Mouse (Mus musculus) kidney, adult 8-10 months (tissue): ENCODE results near the gene Tnp1.

Experiments
- DNase-seq, 2 experiments: peaks; one replicate each; pipeline ENCODE4 v3.0.0; 2022

Tnp1 gene

DNA sequence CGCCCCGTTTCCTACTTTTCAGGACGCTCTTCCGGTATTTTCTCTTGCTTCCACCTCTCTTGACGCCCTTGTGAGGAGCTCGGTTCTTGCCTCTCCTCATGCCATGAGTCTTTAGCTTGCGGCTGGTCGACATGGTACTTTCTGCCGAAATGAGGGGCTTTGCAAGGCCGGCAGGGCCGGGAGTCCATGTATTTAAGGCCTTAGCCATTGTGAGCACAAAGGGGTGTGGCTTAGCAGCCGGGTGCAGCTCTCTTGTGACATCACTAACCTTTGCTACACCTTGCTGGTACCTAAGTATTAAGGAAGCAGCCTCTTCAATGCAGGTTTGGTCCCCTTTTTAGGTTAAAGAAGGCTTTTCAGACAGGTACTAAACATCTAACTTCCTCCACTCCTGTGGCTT is at the start of gene Tnp1:
Tnp1 (minus strand) TSS at position 179 of the 400 bp plus-strand sequence.
- DNase-seq: no peak

DNA sequence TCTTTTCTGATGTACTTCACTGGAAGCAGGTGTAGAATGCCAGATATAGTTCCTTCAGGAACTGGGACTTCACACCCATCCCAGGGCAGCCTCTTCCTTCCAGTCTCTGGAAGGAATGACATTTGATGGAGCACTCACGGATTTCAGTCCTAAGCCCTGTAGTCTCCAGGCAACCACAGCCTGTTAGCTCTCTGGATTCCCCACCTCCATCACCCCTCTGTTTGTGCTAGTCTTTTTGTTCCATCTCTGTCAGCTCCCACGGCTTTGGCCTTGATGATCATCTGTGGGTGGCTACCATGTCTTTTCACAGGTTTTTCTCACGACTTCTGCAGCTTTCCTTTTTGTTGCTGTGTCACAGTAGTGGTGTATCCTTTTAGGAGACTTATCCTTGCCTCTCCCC is 48.6 kb upstream of the Tnp1 start:
- DNase-seq: no peak

DNA sequence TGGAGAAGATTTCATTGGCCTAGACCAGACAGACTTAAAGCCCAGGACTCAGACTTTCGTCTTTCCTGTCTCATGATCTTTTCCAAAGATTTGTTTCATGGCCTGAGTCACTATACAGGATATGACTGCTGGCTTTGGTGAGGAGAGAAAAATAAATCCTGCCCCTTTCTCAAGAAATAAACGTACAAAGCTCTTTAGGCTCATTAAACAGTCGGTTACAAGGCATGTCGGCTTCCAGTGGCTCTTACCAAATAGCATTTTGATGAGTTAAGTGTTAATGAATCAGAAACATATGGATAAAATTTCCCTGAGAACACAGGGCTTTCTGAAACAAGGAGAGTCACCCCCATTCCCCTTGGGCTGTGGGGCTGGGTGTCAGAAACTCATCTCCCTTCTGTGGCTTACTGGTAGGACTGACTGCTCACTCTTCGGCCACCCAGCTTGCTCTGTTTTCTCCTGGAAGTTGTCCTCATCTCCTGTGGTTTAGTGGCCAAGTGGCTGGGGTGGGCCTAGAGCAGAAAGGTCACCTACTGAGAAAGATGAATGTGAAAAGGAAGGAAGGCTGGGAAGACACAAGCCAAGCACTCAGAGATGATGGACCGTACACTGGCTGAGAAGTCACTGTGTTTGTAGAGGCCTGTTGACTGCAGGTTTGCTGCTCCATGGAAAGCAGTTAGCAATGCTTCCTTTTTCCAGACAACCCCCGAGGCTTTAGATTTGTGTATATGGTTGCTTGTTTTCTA is 46.0 kb upstream of the Tnp1 start:
- peak in 1 of 2 experiments; percentile 6 for DNase-seq

DNA sequence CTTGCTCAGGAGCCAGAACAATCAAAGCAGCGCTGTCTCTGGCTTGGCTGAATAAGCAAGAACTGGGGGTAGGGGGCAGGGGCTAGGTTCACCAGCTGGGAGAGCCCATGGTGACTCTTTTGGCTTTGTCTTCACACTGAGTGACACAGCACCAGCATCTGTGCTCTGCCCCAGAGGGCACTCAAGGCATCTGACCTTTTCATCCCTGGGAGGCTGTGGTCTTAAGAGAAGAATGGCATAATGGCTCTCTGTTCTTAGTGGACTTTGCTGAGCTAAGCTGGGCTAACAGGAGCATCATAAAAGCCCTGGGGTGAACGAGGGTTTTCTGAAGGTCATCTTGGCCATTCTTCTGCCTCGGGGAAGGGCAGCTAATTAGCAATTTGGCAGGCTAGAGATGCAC is 44.6 kb upstream of the Tnp1 start:
- no peak for DNase-seq

DNA sequence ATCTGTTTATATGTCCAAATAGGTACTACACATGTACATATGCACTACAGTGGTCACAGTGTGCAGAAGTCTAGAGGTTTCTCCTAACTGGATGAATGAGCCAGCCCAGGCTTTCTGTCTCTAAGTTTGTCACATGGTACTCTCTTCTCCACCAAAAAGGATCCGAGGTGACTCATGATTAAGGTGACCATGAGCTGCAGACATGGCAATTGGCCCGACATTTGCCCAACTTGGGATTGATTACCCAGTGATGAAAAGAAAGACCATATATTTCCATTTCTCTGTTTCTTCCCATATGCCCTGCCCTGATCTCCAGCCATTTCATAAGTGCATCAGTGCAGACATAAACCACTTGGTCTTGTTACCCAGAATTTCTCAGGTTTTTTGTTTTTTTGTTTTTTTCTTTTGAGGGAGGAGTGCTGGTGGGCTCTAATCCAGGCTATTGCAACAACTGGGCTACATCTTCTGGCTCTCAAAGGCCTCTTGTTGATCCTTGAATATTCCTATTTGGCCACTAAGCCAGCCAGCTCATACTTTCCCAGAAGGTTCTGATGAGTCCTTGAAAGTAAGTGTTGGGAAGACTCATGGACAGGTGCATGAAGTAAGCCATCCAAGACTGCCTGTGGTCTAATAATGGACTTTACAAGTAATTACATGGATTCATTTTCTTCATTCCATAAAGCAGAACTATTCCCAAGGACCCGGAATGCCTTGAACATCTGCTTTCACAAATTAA is 40.7 kb upstream of the Tnp1 start:
- DNase-seq: no peak

DNA sequence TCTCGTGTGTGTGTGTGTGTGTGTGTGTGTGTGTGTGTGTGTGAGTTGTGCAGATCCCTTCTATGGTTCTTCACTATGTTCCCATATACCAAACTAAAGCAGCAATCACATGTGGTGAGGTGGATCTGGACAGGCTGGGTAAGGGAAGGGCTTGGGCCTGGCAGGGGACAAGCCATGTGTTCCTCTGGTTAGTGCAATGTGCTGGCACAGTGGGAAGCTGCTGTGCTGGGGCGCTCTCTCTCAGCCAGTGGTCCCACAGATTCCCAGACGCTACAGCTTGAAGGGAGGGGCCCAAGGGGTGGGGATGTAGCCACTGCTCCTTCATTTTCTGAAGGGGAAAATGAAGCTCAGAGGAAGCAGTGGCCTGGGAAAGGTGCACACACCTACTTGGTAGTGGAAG is 40.1 kb upstream of the Tnp1 start:
- no peak for DNase-seq

DNA sequence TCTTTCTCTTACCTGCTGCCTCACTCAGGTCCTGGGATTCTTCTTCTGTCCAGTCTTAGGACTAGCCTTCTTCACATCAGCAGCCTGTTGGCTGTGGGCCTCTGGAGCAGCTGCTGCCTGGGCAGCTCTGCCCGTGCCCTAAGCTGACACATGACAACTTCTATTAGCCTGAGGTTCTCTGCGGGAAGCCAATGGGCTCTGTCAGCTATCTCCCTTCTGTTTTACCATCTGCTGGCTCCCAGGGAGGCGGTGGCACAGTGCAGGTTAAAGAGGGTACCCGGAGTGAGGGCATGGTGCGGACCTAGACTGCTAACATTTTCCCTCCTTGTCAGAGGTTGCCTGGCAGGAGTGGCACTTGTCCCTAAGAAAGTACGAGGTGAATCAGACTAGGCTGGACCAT is 39.5 kb upstream of the Tnp1 start:
- DNase-seq: no peak

DNA sequence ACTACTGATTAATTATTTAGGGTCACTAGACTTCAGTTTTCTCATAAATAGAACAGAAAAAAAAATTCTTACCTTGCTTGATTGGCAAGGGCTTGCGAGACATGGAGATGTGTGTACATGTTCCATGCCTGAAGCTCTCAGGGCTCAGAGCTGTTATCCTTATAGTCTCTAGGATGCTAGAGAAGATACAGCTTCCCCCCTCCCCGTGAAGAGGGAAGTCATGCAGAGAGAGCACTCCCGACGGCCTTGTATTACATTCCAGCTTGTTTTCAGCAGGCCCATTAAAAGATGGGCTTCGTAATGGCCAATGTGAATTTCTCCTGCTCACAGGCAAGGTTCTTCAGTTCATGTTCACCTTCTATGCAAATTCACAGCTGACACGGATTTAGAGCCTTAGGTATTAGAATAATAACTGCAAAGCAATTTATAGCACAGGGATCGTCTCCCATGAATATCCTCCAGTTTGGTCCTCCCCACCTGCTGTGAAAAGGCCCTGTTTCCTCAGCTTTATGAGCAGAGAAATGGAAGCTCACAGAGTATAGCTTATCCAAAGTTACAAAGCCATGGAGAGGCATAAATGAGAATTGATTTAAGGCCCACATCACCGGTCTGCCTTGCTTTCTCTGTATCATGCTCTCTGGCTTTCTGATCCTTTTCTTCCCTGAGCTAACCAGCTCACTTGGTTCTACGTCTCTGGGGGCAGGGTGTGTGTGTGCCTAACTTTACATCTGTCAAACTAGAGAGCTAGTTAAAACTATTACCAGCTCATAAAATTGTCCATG is 38.0 kb upstream of the Tnp1 start:
- no peak for DNase-seq

DNA sequence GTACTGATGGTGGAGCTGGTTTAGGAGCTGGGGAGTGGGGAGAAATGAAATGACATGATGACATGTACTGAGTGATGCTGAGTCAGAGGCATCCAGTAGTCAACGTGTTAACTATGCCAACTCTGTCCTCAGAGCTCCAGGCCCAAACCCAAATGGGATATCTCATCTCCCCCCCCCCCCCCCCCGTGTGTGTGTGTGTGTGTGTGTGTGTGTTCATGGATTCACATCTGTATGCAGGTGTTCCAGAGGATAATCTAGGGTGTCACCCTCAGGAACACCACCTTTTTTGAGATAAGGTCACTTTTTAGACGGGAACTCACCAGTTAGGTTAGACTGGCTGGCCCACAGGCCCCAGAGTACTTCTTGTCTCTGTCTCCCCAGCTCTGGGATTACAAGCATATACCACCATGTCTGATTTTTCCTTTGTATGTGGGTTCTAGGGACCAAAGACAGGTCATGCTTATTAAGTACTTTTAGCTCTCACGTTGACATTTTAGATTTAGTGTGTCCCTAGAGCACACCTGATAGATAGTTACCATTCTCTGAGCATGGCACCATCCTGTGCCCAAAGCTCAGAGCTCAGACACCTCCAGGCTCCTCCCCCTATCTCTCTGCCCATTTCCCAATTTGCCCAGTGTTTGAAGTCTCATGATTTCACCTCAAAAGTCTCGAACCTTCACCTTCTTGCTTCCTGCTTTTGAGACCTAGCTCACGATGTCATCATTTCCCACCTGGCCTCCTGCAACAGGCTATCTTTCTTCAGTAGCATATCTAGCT is 31.4 kb upstream of the Tnp1 start:
- no peak for DNase-seq

DNA sequence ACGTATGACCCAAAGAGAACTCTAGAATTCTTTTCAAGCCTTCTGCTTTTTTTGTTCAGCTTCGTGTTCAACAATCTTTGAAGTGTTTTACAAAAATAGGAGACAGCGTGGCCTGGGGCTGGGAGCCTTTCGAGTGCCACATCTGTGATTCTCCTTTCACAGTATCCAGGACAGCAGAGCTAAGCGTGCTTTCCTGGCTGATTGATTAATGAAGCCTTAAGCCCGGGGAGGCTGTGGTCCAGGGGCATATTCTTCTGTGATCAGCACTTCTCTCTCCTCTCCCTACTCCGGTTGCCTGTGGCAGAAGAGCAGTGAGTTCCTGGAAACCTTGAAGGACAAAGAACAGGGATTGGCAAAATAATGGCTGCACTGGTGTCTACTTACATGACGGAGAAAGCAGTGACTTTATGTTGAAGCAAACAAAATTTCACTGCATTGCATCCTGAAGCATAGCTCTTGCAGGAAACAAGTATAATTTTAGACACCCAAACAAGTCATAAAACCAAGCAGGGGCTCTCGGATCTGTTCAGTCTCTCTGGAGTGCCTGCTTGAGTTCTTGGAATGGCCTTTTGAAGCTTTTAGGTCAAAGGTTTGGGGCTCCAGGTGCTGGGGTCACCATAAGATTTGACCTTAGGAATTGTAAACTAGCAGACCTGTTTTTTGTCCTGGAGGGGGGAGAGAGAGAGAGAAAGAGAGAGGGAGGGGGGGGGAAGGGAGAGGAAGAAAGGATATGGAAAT is 30.4 kb upstream of the Tnp1 start:
- no peak for DNase-seq

DNA sequence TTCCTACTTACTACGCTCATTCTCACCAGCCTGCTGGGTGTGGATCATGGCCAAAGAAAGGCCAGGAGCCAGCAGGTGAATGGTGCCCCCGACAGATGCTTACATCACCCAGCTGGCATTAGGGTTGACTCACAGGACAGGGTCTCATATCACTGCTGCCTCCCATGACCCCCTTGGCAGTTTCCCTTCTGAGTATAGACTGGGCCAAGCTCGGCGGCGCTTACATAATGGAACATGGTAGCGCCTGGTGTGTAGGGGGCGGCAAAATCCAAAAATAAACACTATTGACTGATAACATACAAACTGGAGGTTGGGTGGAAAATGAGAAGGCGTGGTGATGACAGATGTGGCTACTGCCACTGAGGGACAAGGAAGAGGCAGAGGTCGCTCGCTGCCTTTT is 28.0 kb upstream of the Tnp1 start:
- no peak for DNase-seq

DNA sequence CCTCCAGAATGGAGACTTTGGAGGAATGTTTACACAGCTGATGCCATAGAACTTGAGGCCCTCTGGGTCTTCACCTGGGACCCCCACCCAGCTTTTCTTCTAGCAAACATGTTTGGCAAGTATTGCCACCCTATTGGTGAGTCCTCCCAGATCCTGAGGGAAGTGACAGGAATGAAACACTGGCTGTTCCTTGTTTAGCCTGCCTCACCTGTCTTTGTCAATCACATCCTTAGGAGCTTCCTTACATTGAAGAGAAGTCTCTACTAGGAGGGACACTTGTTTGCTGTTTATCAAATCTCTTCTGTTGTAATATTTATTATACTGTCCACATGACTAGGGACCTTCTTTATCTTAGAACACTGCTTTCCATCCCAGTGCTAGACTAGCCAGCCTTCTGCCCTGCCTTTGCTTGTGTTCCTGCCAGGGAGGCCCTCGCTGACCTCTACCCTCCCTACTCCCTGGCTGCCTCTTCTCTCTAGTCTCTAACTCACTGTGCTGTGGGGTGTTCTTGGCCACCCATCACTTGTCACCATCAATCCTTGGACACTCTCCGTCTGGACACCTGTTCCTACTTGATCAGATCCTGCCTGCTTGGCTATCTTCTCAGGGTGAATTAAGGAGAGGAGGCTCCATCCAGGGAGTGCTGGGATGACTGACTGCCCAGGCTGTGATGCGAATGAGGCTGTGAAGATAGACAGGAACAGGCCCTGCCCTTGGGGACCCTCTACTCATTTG is 25.1 kb upstream of the Tnp1 start:
- no peak for DNase-seq

DNA sequence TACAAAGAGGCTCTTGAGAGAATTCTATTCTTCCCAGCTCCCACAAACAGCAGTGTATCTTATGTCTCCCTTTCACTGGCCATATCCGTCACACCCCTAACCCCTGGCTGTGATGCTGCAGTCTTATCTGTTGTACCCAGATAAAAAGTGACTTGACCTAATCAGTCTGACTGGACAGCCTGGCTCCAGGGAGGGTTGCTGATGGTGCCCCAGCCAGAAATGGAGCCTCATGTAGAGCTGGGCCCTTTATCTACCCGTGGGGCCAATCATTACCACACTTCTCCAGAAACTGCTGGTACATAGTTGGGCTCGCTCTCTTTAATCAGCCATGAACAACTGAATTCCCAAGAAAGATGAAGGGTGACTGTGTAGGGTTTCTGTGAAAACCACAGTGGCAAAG is 22.8 kb upstream of the Tnp1 start:
- no peak for DNase-seq

DNA sequence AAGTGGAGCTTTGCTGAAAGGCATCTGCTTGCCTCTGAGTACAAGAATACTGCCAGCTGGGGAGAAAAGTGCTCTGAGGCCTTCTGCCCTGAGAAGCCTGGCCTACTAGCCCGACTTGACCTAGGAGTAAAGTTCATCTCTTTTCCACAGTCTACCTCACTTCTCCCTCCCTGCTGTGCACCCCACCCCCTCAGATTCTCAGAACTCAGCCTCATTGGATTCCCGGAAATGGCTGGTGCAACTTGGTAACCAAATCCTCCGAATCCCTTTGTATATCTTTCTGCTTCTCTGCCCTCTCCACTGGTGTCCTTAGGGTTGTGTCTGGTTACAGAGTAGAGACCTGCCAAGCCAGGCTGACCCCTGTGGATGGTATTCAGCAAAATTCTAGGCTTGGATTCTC is 20.8 kb upstream of the Tnp1 start:
- DNase-seq: peak; percentile 41 to 66

DNA sequence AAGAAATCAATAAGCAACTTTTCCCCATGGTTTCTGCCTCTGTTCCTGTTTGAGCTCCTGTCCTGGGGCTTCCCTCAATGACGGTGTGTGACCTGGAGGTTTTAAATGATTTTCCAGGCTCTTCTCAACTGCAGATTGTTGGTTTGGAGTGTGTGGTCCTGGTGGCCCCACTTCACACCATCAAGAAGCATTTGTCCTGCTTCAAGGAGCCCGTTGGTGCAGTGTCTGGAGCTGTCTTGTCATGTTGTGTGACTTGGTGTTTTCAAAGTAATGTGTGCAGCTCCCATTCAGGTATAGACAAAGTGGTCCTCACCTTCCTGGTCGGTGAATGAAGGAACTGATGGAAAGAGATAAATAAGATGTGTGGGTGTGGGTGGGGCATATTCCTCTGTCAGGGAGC is 20.0 kb upstream of the Tnp1 start:
- no peak for DNase-seq

DNA sequence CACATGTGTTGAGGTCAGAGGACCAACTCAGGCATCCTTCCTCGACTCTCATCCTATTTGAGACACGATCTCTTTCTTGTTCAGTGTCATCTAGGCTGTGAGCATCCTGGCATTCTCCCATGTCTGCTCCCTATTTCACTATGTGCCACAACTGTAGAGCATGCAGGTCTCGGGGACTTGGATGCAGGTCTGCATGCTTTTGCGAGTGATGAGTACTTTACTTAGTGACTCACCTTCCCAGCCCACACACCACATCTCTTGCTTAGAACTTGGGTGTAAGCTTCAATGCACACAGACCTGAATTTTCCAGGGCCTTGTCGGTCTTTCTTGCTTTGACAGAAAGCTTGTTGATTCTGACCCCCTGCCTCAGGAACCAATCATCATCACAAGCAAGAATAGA is 16.8 kb upstream of the Tnp1 start:
- DNase-seq: no peak

DNA sequence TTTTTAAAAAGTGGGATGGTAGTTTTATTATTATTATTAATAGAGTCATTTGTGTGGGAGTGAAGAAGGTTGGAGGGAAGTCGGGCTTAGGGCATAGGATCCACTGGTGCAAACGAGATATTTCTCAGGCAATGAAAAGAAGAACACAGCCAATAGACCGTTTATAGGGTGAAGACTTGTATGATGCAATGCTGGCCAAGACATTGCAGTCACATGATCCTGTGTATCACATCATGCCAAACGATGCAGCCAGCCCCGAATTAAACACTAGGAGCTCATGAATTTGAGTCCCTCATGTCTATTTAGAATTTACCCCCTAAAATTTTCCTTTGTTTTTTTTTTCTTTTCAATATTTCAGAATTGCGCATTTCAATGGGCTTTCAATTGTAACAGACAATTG is 13.0 kb upstream of the Tnp1 start:
- DNase-seq: no peak

DNA sequence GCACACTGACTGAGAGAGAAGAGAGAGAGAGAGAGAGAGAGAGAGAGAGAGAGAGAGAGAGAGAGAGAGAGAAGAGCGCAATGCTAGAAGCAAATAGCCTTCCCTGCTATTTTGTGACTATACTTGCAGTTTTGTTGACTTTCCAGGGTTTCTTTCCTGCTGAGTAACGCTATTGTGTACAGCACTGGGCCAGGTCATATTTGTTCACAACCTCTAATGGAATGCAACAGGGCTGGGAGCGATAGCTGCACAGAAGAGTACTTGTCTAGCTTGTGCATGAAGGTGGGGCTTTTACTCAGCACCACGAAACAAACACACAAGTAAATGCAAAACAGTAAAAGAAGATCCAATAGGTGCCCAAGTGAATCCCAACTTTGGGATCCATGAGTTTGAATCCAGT is 11.7 kb upstream of the Tnp1 start:
- DNase-seq: no peak

DNA sequence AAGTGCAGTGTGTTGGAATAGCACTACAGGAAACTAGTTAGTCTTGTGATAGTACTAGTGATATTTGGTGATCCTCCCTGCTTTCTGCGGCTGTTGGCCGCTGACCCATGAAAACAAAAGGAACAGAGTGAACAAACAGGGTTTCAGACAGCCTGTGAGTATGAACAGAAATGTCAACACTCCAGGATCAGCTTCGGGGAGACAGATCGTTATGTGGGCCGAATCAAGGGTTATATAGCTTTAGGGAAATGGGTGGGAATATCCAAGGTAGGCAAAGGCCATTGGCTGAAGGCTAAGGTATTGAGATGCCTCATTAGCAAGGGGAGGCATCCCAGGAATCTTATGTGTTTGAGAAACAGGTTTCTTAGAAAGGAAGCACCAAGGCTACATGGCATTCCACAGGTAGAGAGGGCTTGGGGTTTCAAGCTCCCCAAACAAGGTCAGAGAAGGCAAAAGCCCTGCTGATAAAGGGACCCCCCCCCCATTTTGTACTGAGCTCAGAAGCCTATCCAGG is 11.1 kb upstream of the Tnp1 start:
- no peak for DNase-seq

DNA sequence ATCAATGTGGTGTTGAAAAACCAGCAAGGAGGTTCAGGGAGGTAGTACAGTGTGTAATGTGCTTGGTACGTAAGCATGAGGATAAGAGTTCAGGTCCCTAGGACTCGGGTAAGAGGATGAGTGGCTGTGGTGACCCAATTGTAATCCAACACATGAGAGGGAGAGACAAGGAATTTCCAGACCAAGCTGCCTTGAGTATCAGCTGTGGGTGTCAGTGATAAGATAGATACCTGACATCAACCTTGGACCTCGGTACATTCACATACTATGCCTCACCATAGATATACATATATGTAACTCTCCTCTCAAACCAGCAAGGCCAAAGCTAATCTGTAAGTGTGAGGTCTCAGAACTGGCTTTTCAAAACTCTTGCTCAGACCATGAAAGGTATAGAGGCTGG is 10.4 kb upstream of the Tnp1 start:
- no peak for DNase-seq

DNA sequence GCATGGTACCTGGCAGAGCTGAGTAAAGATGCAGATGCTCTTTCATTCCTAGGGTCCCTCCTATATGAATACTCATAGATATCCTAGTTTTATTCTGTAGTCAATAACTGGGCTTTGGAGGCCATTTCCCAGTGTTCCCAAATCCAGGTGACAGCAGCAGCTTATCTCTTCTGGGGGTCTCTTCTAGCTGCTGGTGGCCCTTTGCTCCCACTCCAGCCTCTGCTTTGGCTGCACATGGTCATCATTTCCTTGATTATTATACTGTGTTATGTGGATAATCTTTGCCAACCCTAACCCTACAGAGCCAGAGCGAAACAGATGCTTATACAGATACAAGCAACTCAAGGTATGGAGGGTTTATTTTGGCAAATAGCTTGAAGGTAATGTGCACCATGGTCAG is 8.9 kb downstream of the Tnp1 start:
- no peak for DNase-seq
